ENCODE assay signal across 8 mouse cellular contexts in genomic region chr9:124424292-124424541, GRCm38 (mm10). TPM values are rescaled to one million over a fixed set of nuclear protein-coding genes. Genes with fewer than 3 reads are reported as not detected.
DNase-seq lines count a peak whose midpoint lies in the region; ATAC-seq and TF ChIP-seq lines count a peak whose summit lies in the region.

No protein-coding gene starts in this region.

- peak overlapping the region; percentile 97 for H3K27ac ChIP-seq in kidney, adult 2 months (ENCODE audit: insufficient read depth, low read depth, low read length)
- H3K27ac ChIP-seq in bone marrow macrophage, adult 2 months (ENCODE audit: insufficient read depth, low read depth, low read length) = peak overlapping the region; percentile 97
- peak overlapping the region; percentile 98 for H3K27ac ChIP-seq in hindbrain, embryonic 13.5 days
- peak overlapping the region; percentile 96 for H3K27ac ChIP-seq in midbrain, embryonic 11.5 days (ENCODE audit: low read depth, low read length)

- TF ChIP-seq POLR2A in kidney, adult 2 months (IDR thresholded peaks at IDR 0.05; ENCODE audit: low read depth, low read length) = no peak
- no peak for TF ChIP-seq POLR2A in bone marrow macrophage, adult 2 months (IDR thresholded peaks at IDR 0.05; ENCODE audit: borderline replicate concordance, low read depth, low read length)

- DNase-seq in kidney, adult 2 months = no peak
- no peak for DNase-seq in kidney, adult 9 months
- no peak for DNase-seq in midbrain, embryonic 11.5 days (ENCODE audit: low spot score, missing footprints)
- no peak for DNase-seq in cerebellum, adult 8-10 months
- no peak for DNase-seq in urinary bladder, postnatal 10 days (ENCODE audit: low spot score)
- DNase-seq in urinary bladder, adult 18-20 months (ENCODE audit: low spot score in 2 of 2) = no peak

- peak overlapping the region; percentile 85 for H3K4me3 ChIP-seq in kidney, adult 2 months (ENCODE audit: insufficient read depth, low read depth, low read length)
- peak overlapping the region; percentile 73 for H3K4me3 ChIP-seq in bone marrow macrophage, adult 2 months (ENCODE audit: insufficient read depth, low read length)
- H3K4me3 ChIP-seq in hindbrain, embryonic 13.5 days = peak overlapping the region; percentile 68
- peak overlapping the region; percentile 68 for H3K4me3 ChIP-seq in midbrain, embryonic 11.5 days (ENCODE audit: low read depth, low read length)

- under 1% methylated on average over 27 of the region's 27 CpGs for WGBS in kidney, adult 2 months
- WGBS in hindbrain, embryonic 13.5 days = under 1% methylated on average over 27 of the region's 27 CpGs
- 0% methylated on average over 27 of the region's 27 CpGs for WGBS in midbrain, embryonic 11.5 days

- peak overlapping the region; percentile 61 for H3K4me2 ChIP-seq in hindbrain, embryonic 13.5 days
- H3K4me2 ChIP-seq in midbrain, embryonic 11.5 days = peak overlapping the region; percentile 55

- peak; percentile 36 for ATAC-seq in hindbrain, embryonic 13.5 days (ENCODE audit: low FRiP score)
- ATAC-seq in midbrain, embryonic 11.5 days (ENCODE audit: low FRiP score) = peak; percentile 23

- H3K9me3 ChIP-seq in hindbrain, embryonic 13.5 days = no peaks in the 10 kb centered on the region
- no peaks in the 10 kb centered on the region for H3K9me3 ChIP-seq in midbrain, embryonic 11.5 days (ENCODE audit: control insufficient read depth, low read length)

- H3K9ac ChIP-seq in hindbrain, embryonic 13.5 days = peak overlapping the region; percentile 83
- peak overlapping the region; percentile 79 for H3K9ac ChIP-seq in midbrain, embryonic 11.5 days (ENCODE audit: low read length)

- no peak for TF ChIP-seq CTCF in kidney, adult 2 months (conservative IDR thresholded peaks at IDR 0.05; ENCODE audit: insufficient read depth, insufficient read length, low read depth, low read length)
- TF ChIP-seq CTCF in bone marrow macrophage, adult 2 months (IDR thresholded peaks at IDR 0.05; ENCODE audit: low read depth, low read length) = no peak

- no peaks in the 10 kb centered on the region for H3K27me3 ChIP-seq in kidney, adult 2 months (replicated peaks; ENCODE audit: control insufficient read depth, insufficient read depth, low read length)
- H3K27me3 ChIP-seq in hindbrain, embryonic 13.5 days = peaks cover 7% of the 10 kb centered on the region
- H3K27me3 ChIP-seq in midbrain, embryonic 11.5 days (ENCODE audit: control insufficient read depth, insufficient read depth, low read length) = no peaks in the 10 kb centered on the region

- no peaks in the 10 kb centered on the region for H3K36me3 ChIP-seq in kidney, adult 2 months (ENCODE audit: control insufficient read depth, insufficient read depth, low read length)
- H3K36me3 ChIP-seq in hindbrain, embryonic 13.5 days = no peaks in the 10 kb centered on the region
- no peaks in the 10 kb centered on the region for H3K36me3 ChIP-seq in midbrain, embryonic 11.5 days (ENCODE audit: control insufficient read depth, insufficient read depth, low read length)

- H3K4me1 ChIP-seq in kidney, adult 2 months (ENCODE audit: control insufficient read depth, insufficient read depth, low read length) = no peaks in the 10 kb centered on the region
- H3K4me1 ChIP-seq in bone marrow macrophage, adult 2 months (ENCODE audit: control insufficient read depth, insufficient read depth, low read length) = no peaks in the 10 kb centered on the region
- no peaks in the 10 kb centered on the region; the same call in 1 of the 2 replicates for H3K4me1 ChIP-seq in hindbrain, embryonic 13.5 days (replicated peaks)
- no peaks in the 10 kb centered on the region for H3K4me1 ChIP-seq in midbrain, embryonic 11.5 days (ENCODE audit: control insufficient read depth, insufficient read depth, low read length)

RNA-seq across cellular contexts. Expression of gene Ppp2r3d, which starts 52.5 kb away (rescaled TPM):
- polyA plus RNA-seq in kidney, adult 2 months (2012; rRNA removed) = 97.9 and 128 TPM in 2 replicates
- 84.7 and 110 TPM in 2 replicates for polyA plus RNA-seq in bone marrow macrophage, adult 2 months (2012; ENCODE audit: insufficient read depth, insufficient read length, missing spikeins)
- 154 and 166 TPM in 2 replicates for polyA plus RNA-seq in hindbrain, embryonic 13.5 days (2015; fragmentation: Nextera tagmentation; extraction: Ambion mirVana)
- 84.3 and 113 TPM in 2 replicates for polyA plus RNA-seq in midbrain, embryonic 11.5 days (2014; fragmentation: Nextera tagmentation; extraction: Ambion mirVana)
